Mouse (Mus musculus) heart, postnatal 14 days (tissue): Measurements from ENCODE around the gene Car12. TPM values are rescaled to one million over a fixed set of nuclear protein-coding genes. Genes with fewer than 3 reads are reported as not detected.
A peak's percentile ranks its signal among the peaks of the same experiment; 100 is the strongest.
"Not testable (repeated sequence)": the region's sequence is repeated elsewhere in the genome, so short reads cannot be mapped to it uniquely, and the experiment has no call there.

Experiments
- DNase-seq, 2 experiments: peaks; one replicate each; pipeline ENCODE4 v3.0.0; 2021 to 2022
- intact Hi-C: fragments of 180-260 bp; cut with DNase I; formaldehyde crosslinking; loops from one replicate; pipeline ENCODE4 v1.15.1; 2025
- total RNA-seq, 2 experiments: library from RNA; stranded (reverse); gene quantifications; 2 replicates each; pipeline ENCODE4 v1.2.3; 2021

Gene Car12
- total RNA-seq, 2 experiments from 2014 or later, result not detected

DNA sequence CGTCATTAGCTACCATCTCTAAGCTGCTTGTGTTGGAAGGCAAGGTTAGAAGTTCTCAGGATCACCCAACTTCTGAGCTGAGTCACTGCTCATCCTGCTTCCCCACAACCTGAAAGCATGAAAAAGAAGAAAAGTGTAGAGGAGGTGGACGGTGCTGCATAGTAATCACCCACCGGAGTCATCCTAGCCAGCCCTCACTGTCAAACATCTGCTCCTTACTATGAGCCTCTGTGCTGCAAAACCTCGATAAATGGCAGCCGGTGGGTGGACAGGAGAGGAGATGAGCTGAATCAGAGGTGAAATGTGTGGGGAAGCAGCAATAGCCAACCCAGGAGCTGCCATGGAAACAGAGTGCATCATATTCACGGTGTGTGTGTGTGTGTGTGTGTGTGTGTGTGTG, 39.4 kb downstream of the Car12 start:
- intact Hi-C loops, result no loop called here
- DNase-seq, result no peak

DNA sequence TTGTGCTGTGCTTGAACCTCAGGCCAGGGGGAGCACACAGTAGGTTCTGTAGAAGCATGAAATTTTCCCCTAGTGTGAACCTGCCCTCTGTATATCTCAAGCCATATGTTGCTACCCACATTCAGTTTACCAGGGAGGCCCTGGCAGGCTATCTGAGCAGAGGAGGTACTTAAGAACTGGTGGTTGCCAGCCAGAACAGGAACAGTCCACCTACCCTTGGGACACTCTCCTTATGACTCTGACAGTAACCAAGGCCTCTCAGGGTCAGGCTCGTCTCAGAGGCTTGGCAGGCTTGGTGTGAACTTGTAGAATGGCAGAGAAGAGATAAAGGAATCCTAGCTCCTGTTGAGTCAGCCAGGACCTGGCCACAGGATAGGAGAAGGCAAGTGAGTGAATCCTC, 47.5 kb downstream of the Car12 start:
- no peak for DNase-seq
- intact Hi-C loops, result no loop called here

DNA sequence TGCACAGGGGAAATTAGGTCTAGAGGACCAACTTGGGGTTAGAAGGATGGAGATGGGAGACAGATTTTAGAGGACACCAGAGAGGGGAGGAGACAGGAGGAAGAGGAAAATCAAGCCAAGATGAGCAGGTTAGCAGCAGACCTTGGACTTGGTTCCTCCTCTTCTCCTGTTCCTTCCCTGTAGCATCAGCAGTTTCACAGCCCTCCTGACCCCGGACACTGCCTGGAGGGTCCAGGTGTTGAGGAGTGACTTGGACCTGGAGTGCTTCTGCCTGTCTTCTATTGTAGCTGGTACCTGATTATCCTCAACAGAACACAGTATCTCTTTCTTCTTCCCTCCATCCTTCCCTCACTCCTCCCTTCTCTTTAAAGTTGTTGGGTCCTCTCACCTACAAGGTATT, 55.2 kb downstream of the Car12 start:
- DNase-seq, result no peak

GRCm38 (mm10) chr9:66769275-66769674, 55.8 kb downstream of the Car12 start:
- intact Hi-C loops, result no loop called here
- DNase-seq, result no peak

More for the DNA sequence above, 55.2 kb downstream of the Car12 start:
- intact Hi-C loops, result no loop called here

GRCm38 (mm10) chr9:66770701-66771100, 57.2 kb downstream of the Car12 start:
- DNase-seq, result no peak
- intact Hi-C loops, result no loop called here

GRCm38 (mm10) chr9:66784552-66784951, 71.1 kb downstream of the Car12 start:
- DNase-seq, result not testable (repeated sequence)
- intact Hi-C loops, result loop anchor here (1.0 to 10.0 kb wide), 2 partner anchors 39 to 640 kb away; no protein-coding TSS in a partner anchor

DNA sequence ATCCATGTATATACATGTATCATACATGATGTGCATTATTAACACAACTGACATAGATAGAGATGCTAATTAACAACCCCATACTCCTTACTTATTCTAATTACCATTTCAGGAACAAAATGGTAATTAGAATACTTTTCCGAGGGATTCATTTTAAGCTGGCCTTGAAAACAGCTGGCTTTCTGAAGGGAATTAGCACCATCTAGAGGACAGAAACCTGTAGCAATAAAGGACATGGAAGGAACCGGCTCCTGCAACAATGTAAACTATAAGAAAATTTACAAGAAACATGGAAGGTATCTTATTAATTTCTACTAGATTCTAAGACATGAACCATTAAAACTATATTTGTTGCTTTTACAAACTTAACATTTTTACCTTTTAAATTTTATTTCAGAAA, 74.3 kb downstream of the Car12 start:
- intact Hi-C loops, result loop anchor here (1.0 to 10.0 kb wide), 6 partner anchors 81 to 643 kb away; partner anchors contain the start of gene Fbxl22
- peak in 1 of 2 experiments; percentile 32 for DNase-seq

- DNase-seq, result no peak
- intact Hi-C loops, result no loop called here
Observed at GRCm38 (mm10) chr9:66794629-66795463, 81.4 kb downstream of the Car12 start.

DNA sequence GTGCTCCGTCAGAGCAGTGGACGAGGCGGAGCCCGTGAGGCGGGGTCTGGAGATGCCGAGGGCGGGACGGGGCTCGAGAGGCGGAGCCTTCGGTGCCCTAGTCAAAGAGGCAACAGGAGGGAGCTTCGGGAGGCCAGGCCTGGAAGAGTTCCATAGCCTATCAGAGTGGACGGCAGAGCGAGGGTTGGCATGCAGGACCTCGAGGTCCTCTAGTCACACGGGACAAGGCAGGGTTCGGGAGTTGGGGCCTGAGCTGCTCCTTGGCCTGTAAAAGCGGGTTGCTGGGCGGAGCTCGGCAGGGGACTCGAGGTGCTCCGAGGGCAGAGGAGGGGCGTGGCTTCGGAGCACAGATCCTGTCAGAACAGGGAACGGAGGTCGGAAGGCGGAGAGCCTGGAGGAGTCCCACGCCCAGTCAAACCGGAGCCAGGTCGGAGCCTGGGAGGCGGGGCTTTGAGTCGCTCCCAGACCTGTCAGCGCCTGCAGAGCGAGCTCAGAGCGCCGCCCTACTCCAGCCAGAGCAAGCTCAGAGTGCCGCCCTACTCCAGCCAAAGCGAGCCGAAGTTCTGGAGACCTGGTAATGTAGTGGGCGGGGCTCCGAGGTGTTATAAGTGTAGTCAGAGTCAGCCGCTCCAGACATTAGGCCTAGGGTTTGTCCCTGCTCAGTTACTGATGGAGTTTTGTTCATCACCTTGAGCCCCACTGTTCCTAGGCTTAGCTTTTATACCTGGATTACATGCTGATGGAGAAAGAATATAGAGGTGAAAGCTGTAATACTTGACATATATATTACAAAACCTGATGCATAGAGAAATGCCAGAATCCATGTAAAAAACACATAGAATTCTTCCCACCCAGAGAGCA, 82.2 kb downstream of the Car12 start, which contains the start of gene Aph1b:
TSS of gene Aph1b (minus strand) at position 27 of the 861 bp plus-strand sequence.
- intact Hi-C loops, result no loop called here
- DNase-seq, result peak; percentile 94 to 96

DNA sequence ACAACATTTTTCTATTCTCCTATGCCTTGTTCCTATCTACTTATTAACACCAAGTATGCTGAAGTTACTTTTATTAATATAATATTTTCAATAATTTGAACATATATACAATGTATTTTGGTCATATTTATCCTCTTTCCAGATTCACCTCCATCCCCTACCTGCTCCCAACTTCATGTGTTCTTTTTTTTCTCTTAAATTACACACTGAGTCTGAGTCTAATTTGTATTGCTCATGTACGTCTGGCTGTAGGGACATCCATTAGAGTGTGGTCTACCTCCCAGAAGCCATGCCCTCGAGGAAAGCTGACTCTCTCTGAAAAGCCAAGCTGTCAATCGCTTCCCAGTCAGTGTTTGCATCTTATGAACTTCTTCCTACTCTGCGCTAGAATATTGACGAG, 83.3 kb downstream of the Car12 start, which contains the start of gene Gm10647:
TSS of gene Gm10647 (plus strand) at position 301 of the 400 bp plus-strand sequence.
- intact Hi-C loops, result no loop called here

GRCm38 (mm10) chr9:66801947-66802346, 88.5 kb downstream of the Car12 start:
- no peak for DNase-seq
- intact Hi-C loops, result no loop called here

More for the DNA sequence above, 83.3 kb downstream of the Car12 start, which contains the start of gene Gm10647:
- no peak for DNase-seq

GRCm38 (mm10) chr9:66805951-66806350, 92.5 kb downstream of the Car12 start:
- DNase-seq, intact Hi-C loops: not testable (repeated sequence)

DNA sequence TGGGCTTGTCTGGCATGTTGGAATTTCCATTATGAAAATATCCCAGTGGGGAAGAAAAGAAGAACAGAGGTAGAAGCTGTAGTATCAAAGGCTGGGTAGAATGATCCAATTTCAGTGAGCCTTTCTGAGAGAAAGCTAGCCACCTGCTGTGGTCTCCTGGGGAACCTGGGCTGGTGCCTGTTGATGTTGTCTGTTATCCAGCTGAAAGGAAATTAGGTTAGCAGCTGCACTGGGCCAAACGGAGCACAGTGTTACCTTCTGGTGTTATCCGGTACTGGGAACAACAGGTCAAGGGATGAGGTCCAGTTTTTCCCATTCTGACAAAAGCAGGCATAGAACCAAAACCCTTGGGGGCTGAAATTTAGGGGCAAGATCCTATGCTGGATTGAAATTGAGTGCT, 99.9 kb downstream of the Car12 start:
- no peak for DNase-seq
- intact Hi-C loops, result no loop called here

Other genes starting within 250 kb of the Car12 start
- gene Fbxl22, start 199.1 kb upstream of the Car12 start, total RNA-seq, result 10 to 100 TPM; 48.3 to 59.1 TPM
- 10 to 100 TPM; 29.5 to 29.7 TPM for gene Usp3, start 120.5 kb upstream of the Car12 start, total RNA-seq
- 1 to 10 TPM; 5.8 to 7.0 TPM for gene Aph1b, start 81.8 kb downstream of the Car12 start, total RNA-seq
- under 1 TPM; 0.15 to 0.36 TPM for gene Gm10647, start 83.4 kb downstream of the Car12 start, total RNA-seq
- 1 to 10 TPM; 1.0 to 1.9 TPM for gene Aph1c, start 121.0 kb downstream of the Car12 start, total RNA-seq
- gene Rab8b, start 206.0 kb downstream of the Car12 start, total RNA-seq, result 10 to 100 TPM; 12.7 to 13.5 TPM
- 100 to 1,000 TPM; 179 to 198 TPM for gene Rps27l, start 232.4 kb downstream of the Car12 start, total RNA-seq